Mouse (Mus musculus): ENCODE measurements around the gene Rpl15. TPM values are rescaled to one million over a fixed set of nuclear protein-coding genes. Genes with fewer than 3 reads are reported as not detected.

Rpl15 gene
- polyA plus RNA-seq, 1 experiment from 2014 or later: 344 TPM

GRCm38 (mm10) chr14:18297441-18297840 is 26.2 kb upstream of the Rpl15 start:
- no peaks in the 10 kb centered on the region for H3K27me3 ChIP-seq (ENCODE audit: control insufficient read depth, insufficient read depth, low read length)
- 83% methylated on average over 2 of the region's 2 CpGs for WGBS (ENCODE audit: insufficient replicate concordance)
- no peaks in the 10 kb centered on the region for H3K36me3 ChIP-seq (ENCODE audit: control insufficient read depth, insufficient read depth, low read length)
- peaks cover 12% of the 10 kb centered on the region for H3K4me1 ChIP-seq (ENCODE audit: control insufficient read depth, insufficient read depth, low read length)
- no peak overlapping the region for H3K4me2 ChIP-seq
- no peak overlapping the region for H3K27ac ChIP-seq (ENCODE audit: low read depth, low read length)
- ATAC-seq (replicated peaks; ENCODE audit: insufficient number of reproducible peaks, low FRiP score, low TSS enrichment): no peak
- no peaks in the 10 kb centered on the region for H3K9me3 ChIP-seq (replicated peaks; ENCODE audit: control insufficient read depth, low read length)
- H3K4me3 ChIP-seq (ENCODE audit: low read depth, low read length): no peak overlapping the region
- no peak overlapping the region for H3K9ac ChIP-seq (ENCODE audit: low read depth, low read length)

GRCm38 (mm10) chr14:18292578-18292977 is 21.4 kb upstream of the Rpl15 start:
- 85% methylated on average over 3 of the region's 3 CpGs for WGBS (ENCODE audit: insufficient replicate concordance)
- no peaks in the 10 kb centered on the region for H3K9me3 ChIP-seq (replicated peaks; ENCODE audit: control insufficient read depth, low read length)
- no peak for ATAC-seq (replicated peaks; ENCODE audit: insufficient number of reproducible peaks, low FRiP score, low TSS enrichment)
- H3K27me3 ChIP-seq (ENCODE audit: control insufficient read depth, insufficient read depth, low read length): no peaks in the 10 kb centered on the region
- no peak overlapping the region for H3K9ac ChIP-seq (ENCODE audit: low read depth, low read length)
- H3K4me2 ChIP-seq: no peak overlapping the region
- H3K27ac ChIP-seq (ENCODE audit: low read depth, low read length): no peak overlapping the region
- no peak overlapping the region for H3K4me3 ChIP-seq (ENCODE audit: low read depth, low read length)
- H3K4me1 ChIP-seq (ENCODE audit: control insufficient read depth, insufficient read depth, low read length): no peaks in the 10 kb centered on the region
- H3K36me3 ChIP-seq (ENCODE audit: control insufficient read depth, insufficient read depth, low read length): no peaks in the 10 kb centered on the region

GRCm38 (mm10) chr14:18292111-18292510 is 20.9 kb upstream of the Rpl15 start:
- WGBS (ENCODE audit: insufficient replicate concordance): 73% methylated on average over 3 of the region's 3 CpGs
- no peak for ATAC-seq (replicated peaks; ENCODE audit: insufficient number of reproducible peaks, low FRiP score, low TSS enrichment)
- H3K4me2 ChIP-seq: no peak overlapping the region
- no peak overlapping the region for H3K9ac ChIP-seq (ENCODE audit: low read depth, low read length)
- no peaks in the 10 kb centered on the region for H3K27me3 ChIP-seq (ENCODE audit: control insufficient read depth, insufficient read depth, low read length)
- H3K27ac ChIP-seq (ENCODE audit: low read depth, low read length): no peak overlapping the region
- no peaks in the 10 kb centered on the region for H3K36me3 ChIP-seq (ENCODE audit: control insufficient read depth, insufficient read depth, low read length)
- H3K9me3 ChIP-seq (replicated peaks; ENCODE audit: control insufficient read depth, low read length): no peaks in the 10 kb centered on the region
- no peak overlapping the region for H3K4me3 ChIP-seq (ENCODE audit: low read depth, low read length)
- no peaks in the 10 kb centered on the region for H3K4me1 ChIP-seq (ENCODE audit: control insufficient read depth, insufficient read depth, low read length)

GRCm38 (mm10) chr14:18287391-18287790 is 16.2 kb upstream of the Rpl15 start:
- Histone ChIP-seq H3K9me3 (replicated peaks; ENCODE audit: control insufficient read depth, low read length) (no peaks in the 10 kb centered on the region), H3K4me1 (ENCODE audit: control insufficient read depth, insufficient read depth, low read length) (no peaks in the 10 kb centered on the region), H3K4me2 (no peak overlapping the region), H3K27ac (ENCODE audit: low read depth, low read length) (no peak overlapping the region), H3K9ac (ENCODE audit: low read depth, low read length) (no peak overlapping the region), H3K36me3 (ENCODE audit: control insufficient read depth, insufficient read depth, low read length) (no peaks in the 10 kb centered on the region), H3K27me3 (ENCODE audit: control insufficient read depth, insufficient read depth, low read length) (no peaks in the 10 kb centered on the region), H3K4me3 (ENCODE audit: low read depth, low read length) (no peak overlapping the region)
- WGBS (ENCODE audit: insufficient replicate concordance): 61% methylated on average over 2 of the region's 2 CpGs
- ATAC-seq (replicated peaks; ENCODE audit: insufficient number of reproducible peaks, low FRiP score, low TSS enrichment): no peak

- Histone ChIP-seq H3K27me3 (ENCODE audit: control insufficient read depth, insufficient read depth, low read length) (no peaks in the 10 kb centered on the region), H3K4me1 (ENCODE audit: control insufficient read depth, insufficient read depth, low read length) (no peaks in the 10 kb centered on the region), H3K4me3 (ENCODE audit: low read depth, low read length) (no peak overlapping the region), H3K4me2 (no peak overlapping the region), H3K9me3 (replicated peaks; ENCODE audit: control insufficient read depth, low read length) (no peaks in the 10 kb centered on the region), H3K27ac (ENCODE audit: low read depth, low read length) (no peak overlapping the region), H3K36me3 (ENCODE audit: control insufficient read depth, insufficient read depth, low read length) (no peaks in the 10 kb centered on the region), H3K9ac (ENCODE audit: low read depth, low read length) (no peak overlapping the region)
- no peak for ATAC-seq (replicated peaks; ENCODE audit: insufficient number of reproducible peaks, low FRiP score, low TSS enrichment)
- 82% methylated on average over 2 of the region's 2 CpGs for WGBS (ENCODE audit: insufficient replicate concordance)
These were observed 15.2 kb upstream of the Rpl15 start for GRCm38 (mm10) chr14:18286441-18286840.

GRCm38 (mm10) chr14:18285476-18285875 is 14.3 kb upstream of the Rpl15 start:
- no peaks in the 10 kb centered on the region for H3K27me3 ChIP-seq (ENCODE audit: control insufficient read depth, insufficient read depth, low read length)
- no peak overlapping the region for H3K4me3 ChIP-seq (ENCODE audit: low read depth, low read length)
- ATAC-seq (replicated peaks; ENCODE audit: insufficient number of reproducible peaks, low FRiP score, low TSS enrichment): no peak
- H3K27ac ChIP-seq (ENCODE audit: low read depth, low read length): no peak overlapping the region
- no peaks in the 10 kb centered on the region for H3K36me3 ChIP-seq (ENCODE audit: control insufficient read depth, insufficient read depth, low read length)
- WGBS (ENCODE audit: insufficient replicate concordance): 89% methylated on average over 3 of the region's 3 CpGs
- H3K4me1 ChIP-seq (ENCODE audit: control insufficient read depth, insufficient read depth, low read length): no peaks in the 10 kb centered on the region
- no peak overlapping the region for H3K4me2 ChIP-seq
- H3K9me3 ChIP-seq (replicated peaks; ENCODE audit: control insufficient read depth, low read length): no peaks in the 10 kb centered on the region
- no peak overlapping the region for H3K9ac ChIP-seq (ENCODE audit: low read depth, low read length)

GRCm38 (mm10) chr14:18284581-18284980 is 13.4 kb upstream of the Rpl15 start:
- H3K27ac ChIP-seq (ENCODE audit: low read depth, low read length): no peak overlapping the region
- no peaks in the 10 kb centered on the region for H3K9me3 ChIP-seq (replicated peaks; ENCODE audit: control insufficient read depth, low read length)
- no peak overlapping the region for H3K4me3 ChIP-seq (ENCODE audit: low read depth, low read length)
- H3K27me3 ChIP-seq (ENCODE audit: control insufficient read depth, insufficient read depth, low read length): no peaks in the 10 kb centered on the region
- no peak overlapping the region for H3K9ac ChIP-seq (ENCODE audit: low read depth, low read length)
- no peak for ATAC-seq (replicated peaks; ENCODE audit: insufficient number of reproducible peaks, low FRiP score, low TSS enrichment)
- WGBS (ENCODE audit: insufficient replicate concordance): 82% methylated on average over 2 of the region's 2 CpGs
- no peaks in the 10 kb centered on the region for H3K4me1 ChIP-seq (ENCODE audit: control insufficient read depth, insufficient read depth, low read length)
- no peaks in the 10 kb centered on the region for H3K36me3 ChIP-seq (ENCODE audit: control insufficient read depth, insufficient read depth, low read length)
- no peak overlapping the region for H3K4me2 ChIP-seq

- Histone ChIP-seq H3K4me2 (no peak overlapping the region), H3K9me3 (replicated peaks; ENCODE audit: control insufficient read depth, low read length) (no peaks in the 10 kb centered on the region), H3K36me3 (ENCODE audit: control insufficient read depth, insufficient read depth, low read length) (peaks cover 7% of the 10 kb centered on the region), H3K9ac (ENCODE audit: low read depth, low read length) (no peak overlapping the region), H3K4me1 (ENCODE audit: control insufficient read depth, insufficient read depth, low read length) (no peaks in the 10 kb centered on the region), H3K27me3 (ENCODE audit: control insufficient read depth, insufficient read depth, low read length) (no peaks in the 10 kb centered on the region), H3K4me3 (ENCODE audit: low read depth, low read length) (no peak overlapping the region), H3K27ac (ENCODE audit: low read depth, low read length) (no peak overlapping the region)
- no peak for ATAC-seq (replicated peaks; ENCODE audit: insufficient number of reproducible peaks, low FRiP score, low TSS enrichment)
- 88% methylated on average over 5 of the region's 5 CpGs for WGBS (ENCODE audit: insufficient replicate concordance)
These were observed 9.2 kb upstream of the Rpl15 start for GRCm38 (mm10) chr14:18280375-18280774.

GRCm38 (mm10) chr14:18274526-18274925 is 3.3 kb upstream of the Rpl15 start:
- WGBS (ENCODE audit: insufficient replicate concordance): 81% methylated on average over 1 of the region's 1 CpGs
- Histone ChIP-seq H3K36me3 (ENCODE audit: control insufficient read depth, insufficient read depth, low read length) (peaks cover 7% of the 10 kb centered on the region), H3K4me1 (ENCODE audit: control insufficient read depth, insufficient read depth, low read length) (no peaks in the 10 kb centered on the region)

More at GRCm38 (mm10) chr14:18274526-18274925, 3.3 kb upstream of the Rpl15 start:
- Histone ChIP-seq H3K4me2 (no peak overlapping the region), H3K4me3 (ENCODE audit: low read depth, low read length) (no peak overlapping the region), H3K9me3 (replicated peaks; ENCODE audit: control insufficient read depth, low read length) (no peaks in the 10 kb centered on the region), H3K27ac (ENCODE audit: low read depth, low read length) (no peak overlapping the region), H3K9ac (ENCODE audit: low read depth, low read length) (no peak overlapping the region), H3K27me3 (ENCODE audit: control insufficient read depth, insufficient read depth, low read length) (no peaks in the 10 kb centered on the region)
- no peak for ATAC-seq (replicated peaks; ENCODE audit: insufficient number of reproducible peaks, low FRiP score, low TSS enrichment)
